Mouse (Mus musculus) forebrain, embryonic 16.5 days (tissue): Measurements from ENCODE around the gene Atp2b4. TPM values are rescaled to one million over a fixed set of nuclear protein-coding genes. Genes with fewer than 3 reads are reported as not detected.

Experiments
- ATAC-seq: fragments of 200-750 bp; cut with Nextera tagmentation; 2 replicates; pipeline ENCODE4 v1.8.0; 2017; ENCODE audit warnings: mild to moderate bottlenecking, moderate library complexity
- H3K27ac ChIP-seq: fragments of 300-500 bp; sonication (generic); 2 replicates; pipeline ENCODE4 v1.5.1; 2014; ENCODE audit warnings: low read length, control low read depth
- H3K27me3 ChIP-seq: fragments of 300-500 bp; sonication (generic); replicated peaks from 2 replicates; pipeline ENCODE4 v1.6.1; 2014; ENCODE audit warnings: low read length; ENCODE audit not compliant: control insufficient read depth, insufficient read depth
- H3K36me3 ChIP-seq: fragments of 300-500 bp; sonication (generic); 2 replicates; pipeline ENCODE4 v1.6.1; 2014; ENCODE audit not compliant: control insufficient read depth, insufficient read depth
- H3K4me1 ChIP-seq: fragments of 300-500 bp; sonication (generic); replicated peaks from 2 replicates; pipeline ENCODE4 v1.6.1; 2014; ENCODE audit warnings: low read length; ENCODE audit not compliant: control insufficient read depth, insufficient read depth
- H3K4me2 ChIP-seq: fragments of 300-500 bp; sonication (generic); 2 replicates; pipeline ENCODE4 v1.6.1; 2014; ENCODE audit warnings: mild to moderate bottlenecking, low read length, control low read depth
- H3K4me3 ChIP-seq: fragments of 300-500 bp; sonication (generic); replicated peaks from 2 replicates; pipeline ENCODE4 v1.5.1; 2014; ENCODE audit warnings: mild to moderate bottlenecking, low read length, control low read depth
- H3K9ac ChIP-seq: fragments of 300-500 bp; sonication (generic); replicated peaks from 2 replicates; pipeline ENCODE4 v1.6.1; 2014; ENCODE audit warnings: low read depth, low read length, control low read depth
- H3K9me3 ChIP-seq: fragments of 300-500 bp; sonication (generic); 2 replicates; pipeline ENCODE4 v1.6.1; 2016; ENCODE audit warnings: low read length; ENCODE audit not compliant: control insufficient read depth
- WGBS: fragments of 180-500 bp; shearing (Covaris S2); extraction: QIAGEN DNeasy Blood & Tissue Kit; methylation state at CpG from one replicate; pipeline ENCODE4 v1.1.7; 2014; 5-methylcytosine and 5-hydroxymethylcytosine counted together
- polyA plus RNA-seq: library from polyadenylated mRNA; unstranded; fragments of >200 nt; fragmentation: Nextera tagmentation; extraction: Ambion mirVana; gene quantifications from 2 replicates; pipeline ENCODE4 v1.2.1, GENCODE M21; 2015

The Atp2b4 gene
- polyA plus RNA-seq, 1 experiment from 2014 or later, result 11.1 TPM

DNA sequence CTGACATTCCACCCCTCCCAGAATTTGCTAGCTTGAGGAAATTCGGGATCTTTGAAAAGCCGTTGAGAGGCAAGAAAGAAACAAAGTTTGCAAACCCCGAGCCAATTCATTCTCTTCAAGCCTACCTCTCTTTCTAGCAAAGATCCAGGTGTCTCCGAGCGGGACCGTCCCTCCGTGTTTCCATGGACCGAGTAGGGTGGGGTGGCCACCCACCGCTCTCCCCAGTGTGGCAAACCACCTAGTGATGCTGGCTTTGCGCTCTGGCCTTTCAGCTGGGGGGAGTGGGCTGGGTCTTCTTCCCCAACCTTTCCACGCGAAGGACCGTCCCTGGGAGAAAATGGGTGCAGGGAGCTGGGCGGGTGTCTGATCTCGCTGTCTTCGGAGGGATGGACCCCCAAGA lies 329 bp downstream of the Atp2b4 start:
- Histone ChIP-seq H3K4me3 (peak overlapping the region; percentile 47), H3K4me1 (peaks cover 22% of the 10 kb centered on the region), H3K9ac (peak overlapping the region; percentile 51), H3K27me3 (no peaks in the 10 kb centered on the region), H3K27ac (no peak overlapping the region), H3K9me3 (no peaks in the 10 kb centered on the region), H3K36me3 (no peaks in the 10 kb centered on the region), H3K4me2 (peak overlapping the region; percentile 83)
- no peak for ATAC-seq
- under 1% methylated on average over 16 of the region's 16 CpGs for WGBS

DNA sequence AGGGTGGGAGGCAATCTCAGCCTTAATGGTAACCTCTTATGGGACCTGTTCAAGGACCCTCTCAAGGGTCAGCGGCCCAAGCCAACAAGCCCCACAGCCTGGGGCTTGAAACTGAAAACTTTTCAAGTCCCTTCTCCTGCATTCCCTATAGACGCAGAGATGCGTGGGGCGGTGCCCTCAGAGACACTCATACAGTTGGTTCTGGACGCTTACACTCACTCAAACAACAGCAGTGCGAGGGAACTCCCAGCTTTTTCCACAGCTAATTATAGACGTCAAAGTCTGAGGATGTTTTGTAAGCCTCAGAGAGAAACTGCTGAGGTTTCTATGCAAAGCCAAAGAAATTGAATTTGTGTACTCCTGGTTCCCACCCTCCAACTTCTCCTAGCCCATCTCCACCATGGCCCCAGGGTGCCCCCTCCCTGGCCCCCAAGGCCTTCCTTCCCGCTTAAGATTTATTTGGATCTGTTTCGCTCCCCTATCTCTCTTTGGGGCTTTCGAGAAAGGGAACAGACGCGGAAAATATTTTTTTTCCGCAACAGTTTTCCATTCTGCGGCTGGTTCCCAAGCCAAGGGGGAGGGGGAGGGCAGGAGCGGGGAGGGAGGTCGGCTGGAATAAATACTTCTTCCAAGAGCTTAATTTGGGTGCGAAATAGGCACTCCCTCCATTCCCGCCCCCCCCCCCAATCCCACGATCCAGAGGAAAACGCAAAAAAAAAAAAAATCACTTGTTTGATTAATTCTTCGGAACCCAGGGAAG lies 975 bp downstream of the Atp2b4 start:
- ATAC-seq, result no peak
- peaks cover 22% of the 10 kb centered on the region for H3K4me1 ChIP-seq
- no peaks in the 10 kb centered on the region for H3K9me3 ChIP-seq
- WGBS, result 5% methylated on average over 21 of the region's 21 CpGs
- H3K27ac ChIP-seq, result no peak overlapping the region
- H3K9ac ChIP-seq, result no peak overlapping the region
- H3K36me3 ChIP-seq, result no peaks in the 10 kb centered on the region
- H3K4me2 ChIP-seq, result peak overlapping the region; percentile 83
- H3K4me3 ChIP-seq, result peak overlapping the region; percentile 47
- H3K27me3 ChIP-seq, result no peaks in the 10 kb centered on the region

DNA sequence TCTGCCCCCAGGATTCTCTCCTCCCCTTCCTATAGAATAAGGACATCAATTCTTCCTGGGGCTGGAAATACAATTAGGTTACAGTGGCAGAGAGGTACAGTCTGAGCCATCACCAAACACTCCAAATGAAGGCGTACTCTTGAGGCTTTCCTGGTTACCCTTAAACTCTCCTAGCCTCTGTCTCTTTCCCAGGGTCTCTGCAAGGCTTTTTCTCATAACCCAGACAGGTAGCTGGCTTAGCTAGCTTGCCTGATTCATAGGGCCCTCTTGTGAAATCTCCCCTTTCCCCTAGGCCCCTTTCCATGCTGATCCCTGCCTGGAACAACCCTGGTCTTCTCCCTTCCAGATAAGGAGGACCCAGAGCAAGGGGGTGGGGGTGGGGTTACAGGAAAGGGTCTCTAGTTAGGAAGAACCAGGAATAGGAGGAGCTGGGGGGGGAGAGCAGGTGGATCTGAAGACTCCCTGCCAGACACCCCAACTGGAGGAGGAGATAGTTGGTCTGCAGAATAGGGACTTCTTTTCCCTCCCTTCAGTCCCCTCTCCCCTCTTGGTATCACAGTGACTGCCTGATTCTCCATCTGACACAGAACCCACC lies 1.9 kb downstream of the Atp2b4 start:
- no peak overlapping the region for H3K27ac ChIP-seq
- WGBS, result 83% methylated on average over 1 of the region's 1 CpGs
- H3K4me1 ChIP-seq, result peaks cover 22% of the 10 kb centered on the region
- peak overlapping the region; percentile 83; the same call in 1 of the 2 replicates for H3K4me2 ChIP-seq
- 0 out of 2 replicates have a peak overlapping the region, but pooled peaks have one; percentile 2 for H3K4me3 ChIP-seq
- H3K9ac ChIP-seq, result no peak overlapping the region
- no peaks in the 10 kb centered on the region for H3K9me3 ChIP-seq
- ATAC-seq, result no peak
- H3K36me3 ChIP-seq, result no peaks in the 10 kb centered on the region
- H3K27me3 ChIP-seq, result no peaks in the 10 kb centered on the region

DNA sequence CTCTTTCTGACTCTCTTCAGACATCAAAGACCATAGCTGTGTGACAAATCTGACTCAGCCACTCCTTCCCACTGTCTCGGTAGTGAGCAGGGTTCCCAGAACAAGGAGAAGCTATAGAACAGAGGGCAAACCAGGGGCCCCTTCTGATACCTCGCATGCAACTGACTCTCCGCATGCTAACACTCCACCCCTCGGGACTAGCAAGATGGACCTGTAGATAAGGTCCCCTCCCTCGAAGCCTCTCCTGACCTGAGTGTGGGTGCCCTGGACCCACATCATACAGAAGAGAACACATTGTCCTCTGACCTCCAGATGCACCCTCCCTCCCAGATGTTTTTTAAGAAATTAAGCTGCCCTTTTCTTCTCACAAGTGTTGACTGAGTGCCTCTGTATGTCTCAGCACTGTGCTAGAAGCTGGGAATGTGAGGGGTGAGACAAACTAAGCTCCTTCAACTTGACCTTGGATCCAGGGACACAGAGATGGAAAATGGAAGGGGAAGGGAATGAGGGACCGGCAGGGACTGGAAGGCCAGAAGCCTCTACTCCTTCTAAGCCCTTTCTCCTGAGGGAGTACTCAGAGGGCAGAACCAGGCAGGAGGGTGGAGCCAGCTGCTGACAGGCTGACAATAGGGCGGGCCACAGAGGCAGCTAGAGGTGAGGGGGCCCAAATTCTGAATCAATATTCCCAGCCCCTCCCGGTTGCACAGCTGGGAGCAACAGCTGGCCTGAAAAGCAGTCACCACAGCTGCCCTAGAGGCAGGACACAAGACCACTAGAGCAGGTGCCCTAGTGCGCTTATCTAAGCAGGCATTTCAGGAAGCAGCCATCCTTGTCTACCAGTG lies 2.6 kb downstream of the Atp2b4 start:
- Histone ChIP-seq H3K4me2 (no peak overlapping the region), H3K36me3 (no peaks in the 10 kb centered on the region), H3K9me3 (no peaks in the 10 kb centered on the region), H3K27ac (no peak overlapping the region), H3K4me3 (no peak overlapping the region), H3K9ac (no peak overlapping the region), H3K27me3 (no peaks in the 10 kb centered on the region), H3K4me1 (peaks cover 22% of the 10 kb centered on the region)
- 36% methylated on average over 9 of the region's 9 CpGs for WGBS
- ATAC-seq, result no peak

DNA sequence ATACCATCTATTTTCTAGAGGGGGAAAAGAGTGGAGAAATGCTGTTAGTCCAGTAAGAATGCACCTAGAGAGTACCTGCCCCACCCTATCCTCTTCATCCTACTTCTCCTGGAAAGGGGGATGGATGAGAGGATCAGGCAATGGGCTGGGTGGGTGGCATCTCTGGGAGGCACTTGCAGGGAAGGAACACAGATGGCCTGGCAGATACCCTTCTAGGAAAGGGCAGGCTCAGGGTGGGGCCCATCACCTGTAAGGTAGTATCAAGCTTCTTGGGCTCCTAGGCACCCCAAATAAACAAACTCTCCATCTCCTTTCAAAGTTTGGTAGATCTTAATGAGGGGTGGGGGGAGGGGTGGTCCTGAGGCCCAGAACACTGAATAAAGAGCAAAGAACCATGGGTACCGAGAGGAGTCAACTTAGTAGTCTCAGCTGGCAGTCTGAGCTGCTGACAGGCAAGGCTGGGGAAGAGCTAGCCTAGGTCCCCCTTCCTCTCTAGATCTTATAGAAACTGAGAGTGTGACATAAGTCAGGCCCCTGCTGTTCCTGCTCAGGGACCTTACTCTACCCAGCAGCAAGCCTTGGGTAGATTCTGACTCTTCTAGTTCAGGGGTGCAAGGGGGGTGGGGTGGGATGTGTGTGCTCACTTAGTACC lies 3.4 kb downstream of the Atp2b4 start:
- WGBS, result 43% methylated on average over 1 of the region's 1 CpGs
- Histone ChIP-seq H3K27ac (no peak overlapping the region), H3K36me3 (no peaks in the 10 kb centered on the region), H3K4me3 (no peak overlapping the region), H3K9me3 (no peaks in the 10 kb centered on the region), H3K9ac (no peak overlapping the region), H3K4me2 (no peak overlapping the region), H3K4me1 (peaks cover 22% of the 10 kb centered on the region), H3K27me3 (no peaks in the 10 kb centered on the region)
- ATAC-seq, result no peak

DNA sequence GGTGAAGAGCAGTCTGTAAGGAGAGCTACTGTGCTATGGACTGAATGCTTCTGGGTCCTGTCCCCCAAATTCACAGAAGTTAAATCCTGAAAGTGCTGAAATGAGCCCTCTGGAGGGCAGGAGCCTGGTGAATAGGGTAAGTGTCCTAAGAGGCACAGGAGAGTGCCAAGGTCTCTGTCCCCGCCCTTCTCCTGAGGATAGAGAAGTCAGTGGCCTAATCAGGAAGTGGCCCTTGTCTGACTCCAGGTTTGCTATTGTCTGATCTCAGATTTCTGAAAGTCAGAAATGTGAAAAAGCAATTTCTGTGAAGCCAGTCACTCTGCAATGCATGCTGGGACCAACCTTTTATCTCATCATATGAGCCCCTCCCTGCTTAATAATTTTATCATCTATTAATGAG lies 7.2 kb downstream of the Atp2b4 start:
- 45% methylated on average over 1 of the region's 1 CpGs for WGBS
- H3K9me3 ChIP-seq, result no peaks in the 10 kb centered on the region
- no peaks in the 10 kb centered on the region for H3K36me3 ChIP-seq
- no peak overlapping the region for H3K27ac ChIP-seq
- ATAC-seq, result no peak
- H3K27me3 ChIP-seq, result no peaks in the 10 kb centered on the region
- no peak overlapping the region for H3K9ac ChIP-seq
- no peak overlapping the region for H3K4me3 ChIP-seq
- peaks cover 3% of the 10 kb centered on the region; the same call in 1 of the 2 replicates for H3K4me1 ChIP-seq
- H3K4me2 ChIP-seq, result no peak overlapping the region

DNA sequence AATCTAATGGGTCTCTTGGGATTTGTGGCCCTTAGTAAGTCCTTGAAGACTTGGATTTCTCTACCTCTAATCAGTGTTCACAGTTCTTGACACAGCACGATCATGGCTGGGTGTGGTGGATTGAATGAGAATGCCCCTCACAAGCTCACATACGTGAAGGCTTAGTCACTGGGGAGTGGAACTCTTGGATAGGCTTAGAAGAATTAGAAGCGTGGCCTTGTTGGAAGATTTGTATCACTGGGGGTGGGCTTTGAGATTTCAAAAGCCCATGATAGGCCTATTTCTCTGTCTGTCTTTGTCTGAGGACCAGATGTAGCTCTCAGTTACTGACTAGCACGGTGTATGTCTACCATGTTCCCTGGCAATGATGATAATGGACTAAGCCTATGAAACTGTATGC lies 10.8 kb downstream of the Atp2b4 start:
- Histone ChIP-seq H3K4me3 (no peak overlapping the region), H3K4me2 (no peak overlapping the region), H3K27me3 (no peaks in the 10 kb centered on the region), H3K27ac (no peak overlapping the region), H3K36me3 (no peaks in the 10 kb centered on the region), H3K9me3 (no peaks in the 10 kb centered on the region), H3K4me1 (peaks cover 3% of the 10 kb centered on the region; the same call in 1 of the 2 replicates), H3K9ac (no peak overlapping the region)
- ATAC-seq, result no peak
- 90% methylated on average over 4 of the region's 4 CpGs for WGBS

DNA sequence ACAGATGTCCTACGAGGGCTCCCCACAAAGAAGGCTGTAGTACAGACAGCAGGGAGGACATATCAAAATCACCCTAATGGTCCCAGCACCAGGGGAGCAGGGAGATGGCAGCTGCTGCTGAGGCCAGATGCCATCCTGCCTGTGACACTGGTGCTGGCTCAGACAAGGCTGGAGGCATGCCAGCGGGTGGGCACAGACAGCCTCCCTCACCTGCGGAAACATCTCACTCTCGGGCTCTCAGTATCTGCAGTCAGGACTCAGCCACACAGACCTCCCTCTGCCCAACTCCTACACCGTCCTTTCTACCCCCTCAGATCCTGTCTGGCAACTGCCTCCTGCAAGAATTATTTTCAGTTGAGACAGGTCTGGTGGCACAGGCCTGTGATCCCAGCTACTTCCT lies 12.0 kb downstream of the Atp2b4 start:
- WGBS, result 60% methylated on average over 5 of the region's 5 CpGs
- no peak for ATAC-seq
- Histone ChIP-seq H3K9me3 (no peaks in the 10 kb centered on the region), H3K27ac (no peak overlapping the region), H3K4me3 (no peak overlapping the region), H3K9ac (no peak overlapping the region), H3K36me3 (no peaks in the 10 kb centered on the region), H3K27me3 (no peaks in the 10 kb centered on the region), H3K4me1 (peaks cover 3% of the 10 kb centered on the region; the same call in 1 of the 2 replicates), H3K4me2 (no peak overlapping the region)
